Mouse (Mus musculus): Measurements from ENCODE around the gene 2010111I01Rik. TPM values are rescaled to one million over a fixed set of nuclear protein-coding genes. Genes with fewer than 3 reads are reported as not detected.

Gene 2010111I01Rik
- polyA plus RNA-seq, 1 experiment = 26.6 TPM

DNA sequence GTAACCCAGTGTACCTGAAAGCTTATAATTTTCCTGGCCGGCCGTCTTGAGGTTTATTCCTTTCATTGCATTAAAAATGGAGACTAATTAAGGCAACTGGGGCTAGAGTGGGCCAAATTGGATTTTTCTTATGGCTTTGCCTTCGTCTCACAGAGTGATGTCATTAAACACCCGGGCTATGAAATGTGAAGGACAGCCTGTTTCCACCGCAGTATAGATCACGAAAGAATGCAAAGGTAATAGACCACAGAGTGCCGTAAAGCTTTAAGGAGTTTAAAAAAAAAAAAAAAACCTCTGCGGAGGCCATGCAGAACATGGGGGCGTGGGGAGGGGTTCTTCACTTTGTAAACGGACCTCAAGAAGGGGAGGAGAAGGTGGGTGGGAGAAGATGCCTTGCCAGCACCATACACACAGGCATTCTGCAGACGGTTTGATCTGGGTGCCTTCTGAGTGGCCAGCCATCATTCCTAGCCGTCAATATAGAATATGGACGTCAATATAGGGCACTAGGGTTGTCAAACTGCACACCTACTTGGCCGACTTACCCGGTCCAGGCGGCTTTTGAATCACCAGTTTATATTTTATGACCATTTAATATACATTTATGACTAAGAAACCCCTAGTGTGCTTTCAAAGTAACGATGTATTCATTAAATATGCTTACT, 23.2 kb upstream of the 2010111I01Rik start:
- Histone ChIP-seq H3K27me3 (ENCODE audit: control insufficient read depth, insufficient read depth, low read length) (no peaks in the 10 kb centered on the region), H3K4me3 (ENCODE audit: control insufficient read depth, low read depth, low read length) (no peak overlapping the region), H3K27ac (ENCODE audit: control insufficient read depth, insufficient read depth, low read depth, low read length) (no peak overlapping the region), H3K36me3 (ENCODE audit: control insufficient read depth, insufficient read depth, low read length) (no peaks in the 10 kb centered on the region), H3K4me1 (ENCODE audit: control insufficient read depth, insufficient read depth, low read length) (no peaks in the 10 kb centered on the region)
- TF ChIP-seq CTCF (IDR thresholded peaks at IDR 0.05; ENCODE audit: control insufficient read depth, insufficient read depth, insufficient replicate concordance, low read depth, low read length) = no peak
- no peak for TF ChIP-seq POLR2A (IDR thresholded peaks at IDR 0.05; ENCODE audit: control insufficient read depth, low read depth, low read length)

DNA sequence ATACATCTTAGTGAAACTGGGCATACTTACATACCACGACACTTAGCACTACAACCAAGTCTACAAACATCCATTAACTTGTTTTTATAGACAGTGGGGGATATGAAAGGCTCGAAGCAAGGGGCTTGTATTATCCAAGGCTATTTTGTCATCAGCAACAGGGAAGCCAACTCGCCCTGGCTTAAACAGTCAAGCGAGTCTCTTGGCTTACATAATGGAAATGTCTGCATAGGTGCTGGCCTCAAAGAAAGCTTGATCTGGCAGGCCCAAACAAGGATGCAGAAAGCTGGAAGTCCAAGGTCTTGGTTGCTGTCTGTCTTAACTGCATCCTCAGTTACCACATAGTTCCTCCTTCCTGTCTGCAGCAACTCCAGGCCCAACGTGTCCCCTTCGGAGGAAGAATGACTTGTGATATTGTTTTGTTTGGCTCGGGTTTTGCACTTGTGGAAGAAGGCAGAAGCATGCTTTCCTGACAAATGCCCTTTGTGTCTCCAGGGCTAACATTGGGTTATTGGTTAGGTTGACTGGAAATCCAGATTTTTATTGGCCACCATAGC, 21.3 kb upstream of the 2010111I01Rik start:
- Histone ChIP-seq H3K27ac (ENCODE audit: control insufficient read depth, insufficient read depth, low read depth, low read length) (no peak overlapping the region), H3K36me3 (ENCODE audit: control insufficient read depth, insufficient read depth, low read length) (no peaks in the 10 kb centered on the region), H3K4me1 (ENCODE audit: control insufficient read depth, insufficient read depth, low read length) (no peaks in the 10 kb centered on the region), H3K4me3 (ENCODE audit: control insufficient read depth, low read depth, low read length) (no peak overlapping the region), H3K27me3 (ENCODE audit: control insufficient read depth, insufficient read depth, low read length) (no peaks in the 10 kb centered on the region)
- TF ChIP-seq POLR2A (IDR thresholded peaks at IDR 0.05; ENCODE audit: control insufficient read depth, low read depth, low read length) (no peak), CTCF (IDR thresholded peaks at IDR 0.05; ENCODE audit: control insufficient read depth, insufficient read depth, insufficient replicate concordance, low read depth, low read length) (no peak)

DNA sequence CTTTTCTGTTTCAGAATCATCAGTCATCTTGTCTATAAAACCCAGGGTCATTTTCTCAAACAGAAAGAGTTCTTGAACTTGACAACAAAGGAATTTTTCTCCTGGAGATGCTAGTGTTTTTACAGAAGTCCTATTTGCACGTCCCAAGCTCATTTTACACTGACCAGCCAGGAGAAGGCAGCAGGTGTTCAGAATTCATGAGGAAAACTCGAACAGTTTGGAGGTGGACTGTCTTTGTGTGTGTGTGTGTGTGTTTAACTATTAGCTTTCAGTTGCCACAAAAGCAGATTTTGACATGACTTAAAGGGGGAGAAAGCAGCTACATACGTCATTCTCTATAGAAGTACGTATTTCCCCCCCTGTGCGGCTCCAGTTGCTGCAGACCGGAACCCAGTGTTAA, 20.6 kb upstream of the 2010111I01Rik start:
- TF ChIP-seq CTCF (IDR thresholded peaks at IDR 0.05; ENCODE audit: control insufficient read depth, insufficient read depth, insufficient replicate concordance, low read depth, low read length) (no peak), POLR2A (IDR thresholded peaks at IDR 0.05; ENCODE audit: control insufficient read depth, low read depth, low read length) (no peak)
- no peaks in the 10 kb centered on the region for H3K27me3 ChIP-seq (ENCODE audit: control insufficient read depth, insufficient read depth, low read length)
- H3K4me1 ChIP-seq (ENCODE audit: control insufficient read depth, insufficient read depth, low read length) = no peaks in the 10 kb centered on the region
- H3K36me3 ChIP-seq (ENCODE audit: control insufficient read depth, insufficient read depth, low read length) = no peaks in the 10 kb centered on the region
- no peak overlapping the region for H3K4me3 ChIP-seq (ENCODE audit: control insufficient read depth, low read depth, low read length)
- no peak overlapping the region for H3K27ac ChIP-seq (ENCODE audit: control insufficient read depth, insufficient read depth, low read depth, low read length)

DNA sequence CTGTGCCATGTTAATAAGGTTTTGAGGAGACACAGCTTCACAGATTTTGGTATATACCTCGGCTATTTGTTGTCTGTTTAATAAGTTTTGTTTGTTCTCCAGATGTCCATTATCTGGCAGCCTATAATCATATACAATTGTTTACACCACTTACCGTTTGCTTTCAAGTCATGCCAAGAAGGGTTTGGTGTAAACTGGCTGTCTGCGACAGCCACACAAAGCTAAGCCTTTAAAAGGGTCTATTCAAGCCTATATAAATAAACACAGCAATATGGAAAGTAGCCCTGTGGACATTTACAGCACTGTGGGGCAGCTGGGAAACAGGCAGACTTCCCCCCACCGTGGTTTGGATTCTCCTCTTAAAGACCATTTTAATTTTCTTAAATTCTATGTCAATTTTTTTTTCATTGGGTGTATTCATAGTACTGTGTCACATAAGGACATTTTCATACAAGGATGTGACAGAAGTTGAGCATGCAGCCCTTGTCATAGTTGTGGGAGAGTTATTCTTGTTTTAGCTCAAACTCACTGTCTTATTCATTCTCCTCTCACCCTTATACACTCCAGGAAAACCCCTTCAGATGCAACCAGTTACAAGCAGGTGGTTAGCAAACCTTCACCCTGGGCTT, 15.0 kb upstream of the 2010111I01Rik start:
- Histone ChIP-seq H3K4me1 (ENCODE audit: control insufficient read depth, insufficient read depth, low read length) (peaks cover 3% of the 10 kb centered on the region; the same call in 1 of the 2 replicates), H3K27ac (ENCODE audit: control insufficient read depth, insufficient read depth, low read depth, low read length) (no peak overlapping the region), H3K4me3 (ENCODE audit: control insufficient read depth, low read depth, low read length) (no peak overlapping the region), H3K36me3 (ENCODE audit: control insufficient read depth, insufficient read depth, low read length) (no peaks in the 10 kb centered on the region), H3K27me3 (ENCODE audit: control insufficient read depth, insufficient read depth, low read length) (no peaks in the 10 kb centered on the region)
- TF ChIP-seq CTCF (IDR thresholded peaks at IDR 0.05; ENCODE audit: control insufficient read depth, insufficient read depth, insufficient replicate concordance, low read depth, low read length) (no peak), POLR2A (IDR thresholded peaks at IDR 0.05; ENCODE audit: control insufficient read depth, low read depth, low read length) (no peak)

DNA sequence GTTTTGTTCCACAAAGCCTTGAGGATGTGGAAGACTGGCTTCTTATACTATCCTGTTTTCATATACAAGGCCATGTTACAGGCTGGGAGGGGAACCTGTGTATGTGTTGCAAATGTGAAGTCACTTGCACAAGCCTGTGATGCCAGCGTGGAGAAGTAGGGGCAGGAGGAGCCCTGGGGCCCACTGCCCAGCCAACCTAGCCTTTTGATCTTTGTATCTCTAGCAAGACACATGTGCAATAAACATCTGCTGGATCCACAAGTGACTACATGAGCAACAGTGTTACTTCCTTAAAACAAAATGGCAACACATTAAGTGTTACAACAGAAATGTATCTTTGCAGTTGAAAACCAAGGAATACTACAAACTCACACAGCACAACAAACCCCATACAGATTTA, 13.1 kb upstream of the 2010111I01Rik start:
- TF ChIP-seq POLR2A (IDR thresholded peaks at IDR 0.05; ENCODE audit: control insufficient read depth, low read depth, low read length) (no peak), CTCF (IDR thresholded peaks at IDR 0.05; ENCODE audit: control insufficient read depth, insufficient read depth, insufficient replicate concordance, low read depth, low read length) (no peak)
- Histone ChIP-seq H3K27ac (ENCODE audit: control insufficient read depth, insufficient read depth, low read depth, low read length) (no peak overlapping the region), H3K36me3 (ENCODE audit: control insufficient read depth, insufficient read depth, low read length) (no peaks in the 10 kb centered on the region), H3K4me1 (ENCODE audit: control insufficient read depth, insufficient read depth, low read length) (peaks cover 3% of the 10 kb centered on the region; the same call in 1 of the 2 replicates), H3K4me3 (ENCODE audit: control insufficient read depth, low read depth, low read length) (no peak overlapping the region), H3K27me3 (ENCODE audit: control insufficient read depth, insufficient read depth, low read length) (no peaks in the 10 kb centered on the region)

DNA sequence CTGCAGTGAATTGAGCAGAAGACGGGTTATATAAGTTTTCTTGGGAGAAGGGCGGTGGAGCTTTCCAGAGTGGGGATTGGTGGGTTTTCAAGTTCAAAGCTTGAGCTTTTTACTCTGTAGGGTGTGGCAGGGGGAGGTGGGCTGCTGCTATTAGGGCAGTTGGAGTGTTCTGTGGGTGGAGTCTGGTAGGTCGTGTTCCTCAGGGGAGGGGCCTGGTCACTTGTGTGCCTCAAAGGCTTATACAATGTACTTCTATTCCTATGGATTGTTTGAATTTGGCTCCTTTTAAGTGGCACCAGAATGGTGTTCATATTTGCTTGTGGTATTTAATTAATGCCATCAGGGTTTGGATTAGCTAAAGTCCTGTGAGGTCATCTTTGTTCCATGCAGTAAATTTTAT, 12.6 kb upstream of the 2010111I01Rik start:
- Histone ChIP-seq H3K27ac (ENCODE audit: control insufficient read depth, insufficient read depth, low read depth, low read length) (no peak overlapping the region), H3K4me3 (ENCODE audit: control insufficient read depth, low read depth, low read length) (no peak overlapping the region), H3K27me3 (ENCODE audit: control insufficient read depth, insufficient read depth, low read length) (no peaks in the 10 kb centered on the region), H3K36me3 (ENCODE audit: control insufficient read depth, insufficient read depth, low read length) (no peaks in the 10 kb centered on the region), H3K4me1 (ENCODE audit: control insufficient read depth, insufficient read depth, low read length) (peaks cover 3% of the 10 kb centered on the region; the same call in 1 of the 2 replicates)
- no peak for TF ChIP-seq CTCF (IDR thresholded peaks at IDR 0.05; ENCODE audit: control insufficient read depth, insufficient read depth, insufficient replicate concordance, low read depth, low read length)
- no peak for TF ChIP-seq POLR2A (IDR thresholded peaks at IDR 0.05; ENCODE audit: control insufficient read depth, low read depth, low read length)

DNA sequence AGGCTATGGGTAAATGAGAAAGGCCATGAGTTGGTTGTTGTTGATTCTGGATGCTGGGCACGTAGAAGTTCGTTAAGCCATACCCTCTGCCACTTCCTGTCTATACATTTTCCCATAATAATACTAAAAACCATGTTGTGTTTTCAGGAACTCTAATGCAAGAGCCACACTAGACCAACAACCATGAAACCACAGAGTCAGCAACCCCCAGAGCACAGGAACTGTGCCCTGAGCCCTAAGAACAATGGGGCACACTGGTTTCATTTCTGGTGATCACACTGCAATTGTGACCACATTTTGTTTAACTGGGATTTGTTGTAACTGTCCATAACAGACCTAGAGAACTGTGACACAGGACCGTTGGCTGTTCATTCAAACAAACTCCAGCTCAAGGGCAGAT, 12.1 kb upstream of the 2010111I01Rik start:
- peaks cover 3% of the 10 kb centered on the region; the same call in 1 of the 2 replicates for H3K4me1 ChIP-seq (ENCODE audit: control insufficient read depth, insufficient read depth, low read length)
- H3K27me3 ChIP-seq (ENCODE audit: control insufficient read depth, insufficient read depth, low read length) = no peaks in the 10 kb centered on the region
- no peak overlapping the region for H3K4me3 ChIP-seq (ENCODE audit: control insufficient read depth, low read depth, low read length)
- H3K27ac ChIP-seq (ENCODE audit: control insufficient read depth, insufficient read depth, low read depth, low read length) = no peak overlapping the region
- TF ChIP-seq CTCF (IDR thresholded peaks at IDR 0.05; ENCODE audit: control insufficient read depth, insufficient read depth, insufficient replicate concordance, low read depth, low read length) (no peak), POLR2A (IDR thresholded peaks at IDR 0.05; ENCODE audit: control insufficient read depth, low read depth, low read length) (no peak)
- no peaks in the 10 kb centered on the region for H3K36me3 ChIP-seq (ENCODE audit: control insufficient read depth, insufficient read depth, low read length)
